Mouse (Mus musculus) brain, embryonic 14.5 days (tissue): Measurements from ENCODE around the gene Gm19402.

Source experiments
- CTCF ChIP-seq: fragments of 200-500 bp; IDR thresholded peaks from 2 replicates; pipeline ENCODE4 v1.5.1; 2012; ENCODE audit warnings: inconsistent platforms, mild to moderate bottlenecking, moderate library complexity, borderline replicate concordance; ENCODE audit not compliant: insufficient read depth, insufficient read length; ENCODE audit errors: extremely low read depth
- POLR2A ChIP-seq: fragments of 200-500 bp; IDR thresholded peaks from 2 replicates; pipeline ENCODE4 v1.6.1; 2012; ENCODE audit warnings: mild to moderate bottlenecking, inconsistent platforms, borderline replicate concordance; ENCODE audit not compliant: poor library complexity, insufficient read depth, insufficient read length, severe bottlenecking; ENCODE audit errors: extremely low read depth

GRCm38 (mm10) chr10:77738929-77739328 is 48.4 kb upstream of the Gm19402 start:
- TF ChIP-seq CTCF, result no peak
- TF ChIP-seq POLR2A, result no peak
